ENCODE assay signal across 1 mouse cellular context in the genomic region with DNA sequence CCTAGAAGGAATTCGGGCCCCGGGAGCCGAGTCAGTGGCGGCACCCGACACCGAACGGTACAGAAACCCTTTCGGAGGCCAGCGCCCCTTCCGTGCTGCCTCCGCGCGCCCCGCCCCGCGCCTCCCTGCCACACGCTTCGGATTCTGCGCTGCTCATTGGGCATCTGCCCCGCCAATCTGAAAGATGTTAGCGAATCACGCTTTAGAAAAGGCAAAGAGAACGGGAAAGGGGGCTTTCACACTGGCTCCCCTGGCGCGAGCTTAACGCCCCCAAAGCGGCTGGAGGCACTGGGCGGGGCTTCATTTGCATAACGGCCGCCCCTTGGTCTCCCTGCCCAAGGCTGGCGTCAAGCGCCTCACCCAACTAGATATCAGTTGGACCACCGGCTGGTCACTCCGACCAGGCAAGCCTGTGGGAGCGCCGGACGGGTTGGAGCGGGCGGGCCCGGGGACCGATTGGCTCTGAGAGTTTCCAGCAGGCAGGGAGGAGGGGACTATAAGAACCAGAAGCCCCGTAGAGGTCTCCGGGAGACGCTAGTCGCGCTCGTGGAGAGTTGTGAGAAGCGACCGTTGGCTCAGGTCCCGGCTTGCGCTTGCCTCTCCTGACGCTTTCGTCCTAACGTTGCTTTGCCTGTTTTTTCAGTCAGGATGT.
TF ChIP-seq lines count a peak whose summit lies in the region.

A gene (plus strand): TSS at position 291 of the 652 bp plus-strand sequence.

TF ChIP-seq in MEL, 35 proteins besides CTCF, POLR2A, EP300 and RAD21 (continued from another document):
- TF ChIP-seq MAZ (IDR thresholded peaks at IDR 0.05; ENCODE audit: low read depth, low read length) (no peak; the same call in 1 of the 2 replicates), RCOR1 (IDR thresholded peaks at IDR 0.05; ENCODE audit: low read depth, low read length) (no peak), GABPA (IDR thresholded peaks at IDR 0.05; ENCODE audit: low read depth, low read length) (no peak), MYB (IDR thresholded peaks at IDR 0.05; ENCODE audit: low read depth, low read length) (peak; percentile 12; the same call in 1 of the 2 replicates)
TF ChIP-seq in MEL: peak in this region for 13.
